Mouse (Mus musculus) MEL (cell line): ENCODE results near the gene Mef2d. TPM values are rescaled to one million over a fixed set of nuclear protein-coding genes. Genes with fewer than 3 reads are reported as not detected.

Experiments used
- DNase-seq: peaks from one replicate; pipeline ENCODE4 v3.0.0; 2011; ENCODE audit warnings: low read depth, low spot score
- H3K27ac ChIP-seq: 2 replicates; pipeline ENCODE4 v1.5.1; 2012; ENCODE audit warnings: low read depth, mild to moderate bottlenecking, control low read depth, low read length, moderate library complexity; ENCODE audit not compliant: control insufficient read depth
- H3K27me3 ChIP-seq, 2 experiments: fragments of 150-350 bp in 1 of 2; sonication (generic) in 1 of 2; 2 replicates each; pipeline ENCODE4 v1.6.1; 2012; ENCODE audit warnings: low read length in 2 of 2, mild to moderate bottlenecking in 2 of 2, improper control_type of control experiment in 1 of 2, moderate library complexity in 1 of 2; ENCODE audit not compliant: insufficient read depth in 2 of 2, control insufficient read depth in 1 of 2
- H3K36me3 ChIP-seq, 2 experiments: 2 replicates each; pipeline ENCODE4 v1.6.1; 2012 to 2014; ENCODE audit warnings: low read length in 2 of 2, improper control_type of control experiment in 1 of 2, inconsistent platforms in 1 of 2, mild to moderate bottlenecking in 1 of 2; ENCODE audit not compliant: insufficient read depth in 2 of 2, control insufficient read depth in 1 of 2
- H3K4me1 ChIP-seq, 2 experiments: fragments of 150-350 bp in 1 of 2; sonication (generic) in 1 of 2; 2 replicates each; pipeline ENCODE4 v1.6.1; 2012; ENCODE audit warnings: low read length in 2 of 2, improper control_type of control experiment in 1 of 2, mild to moderate bottlenecking in 1 of 2; ENCODE audit not compliant: insufficient read depth in 2 of 2, control insufficient read depth in 1 of 2
- H3K4me3 ChIP-seq, 2 experiments: fragments of 150-350 bp in 1 of 2; sonication (generic) in 1 of 2; 2 replicates each; pipeline ENCODE4 v1.5.1; 2012; ENCODE audit warnings: low read depth in 2 of 2, low read length in 2 of 2, mild to moderate bottlenecking in 2 of 2, moderate library complexity in 2 of 2, control low read depth in 1 of 2, improper control_type of control experiment in 1 of 2; ENCODE audit not compliant: control insufficient read depth in 1 of 2, insufficient read depth in 1 of 2
- H3K79me2 ChIP-seq: 2 replicates; pipeline ENCODE4 v1.6.1; 2012; ENCODE audit warnings: mild to moderate bottlenecking, low read length, moderate library complexity; ENCODE audit not compliant: control insufficient read depth, poor library complexity, insufficient read depth
- H3K9ac ChIP-seq: 2 replicates; pipeline ENCODE4 v1.6.1; 2012; ENCODE audit warnings: low read depth, mild to moderate bottlenecking, control low read depth, low read length, moderate library complexity; ENCODE audit not compliant: control insufficient read depth, poor library complexity, severe bottlenecking
- H3K9me3 ChIP-seq: fragments of 150-350 bp; sonication (generic); replicated peaks from 2 replicates; pipeline ENCODE4 v1.6.1; 2012; ENCODE audit warnings: mild to moderate bottlenecking, low read length, improper control_type of control experiment, moderate library complexity; ENCODE audit not compliant: insufficient read depth
- BHLHE40 ChIP-seq: IDR thresholded peaks from 2 replicates; pipeline ENCODE4 v1.6.1; 2012; ENCODE audit warnings: low read depth, mild to moderate bottlenecking, inconsistent platforms, low read length, improper control_type of control experiment, borderline replicate concordance
- CHD2 ChIP-seq: IDR thresholded peaks from 2 replicates; pipeline ENCODE4 v1.6.1; 2011; ENCODE audit warnings: low read length, improper control_type of control experiment
- EP300 ChIP-seq, 2 experiments: IDR thresholded peaks; 2 replicates each; pipeline ENCODE4 v1.6.1; 2011; ENCODE audit warnings: improper control_type of control experiment in 2 of 2, low read length in 2 of 2, low read depth in 1 of 2, mild to moderate bottlenecking in 1 of 2
- ETS1 ChIP-seq: IDR thresholded peaks from 2 replicates; pipeline ENCODE4 v1.6.1; 2012; ENCODE audit warnings: low read depth, mild to moderate bottlenecking, inconsistent platforms, low read length, improper control_type of control experiment, moderate library complexity
- GABPA ChIP-seq: IDR thresholded peaks from 2 replicates; pipeline ENCODE4 v1.6.1; 2012; ENCODE audit warnings: low read depth, mild to moderate bottlenecking, inconsistent platforms, low read length, improper control_type of control experiment, moderate library complexity
- MEF2A ChIP-seq: IDR thresholded peaks from 2 replicates; pipeline ENCODE4 v1.6.1; 2014; ENCODE audit warnings: low read depth, mild to moderate bottlenecking, inconsistent platforms, low read length, improper control_type of control experiment; ENCODE audit not compliant: poor library complexity, insufficient replicate concordance, severe bottlenecking; ENCODE audit errors: extremely low read depth
- POLR2A ChIP-seq, 2 experiments: IDR thresholded peaks; 2 replicates each; pipeline ENCODE4 v1.6.1; 2011 to 2012; ENCODE audit warnings: low read length in 2 of 2, mild to moderate bottlenecking in 2 of 2, control low read depth in 1 of 2, improper control_type of control experiment in 1 of 2, low read depth in 1 of 2, moderate library complexity in 1 of 2; ENCODE audit not compliant: control insufficient read depth in 1 of 2, insufficient read depth in 1 of 2, poor library complexity in 1 of 2
- POLR2AphosphoS5 ChIP-seq: IDR thresholded peaks from 2 replicates; pipeline ENCODE4 v1.6.1; 2012; ENCODE audit warnings: low read depth, borderline replicate concordance, mild to moderate bottlenecking, inconsistent platforms, low read length, moderate library complexity, mixed read lengths
- TCF12 ChIP-seq: IDR thresholded peaks from 2 replicates; pipeline ENCODE4 v1.6.1; 2014; ENCODE audit warnings: low read depth, mild to moderate bottlenecking, inconsistent platforms, low read length, improper control_type of control experiment, moderate library complexity
- USF2 ChIP-seq, 2 experiments: IDR thresholded peaks; 2 replicates each; pipeline ENCODE4 v1.6.1; 2011 to 2012; ENCODE audit warnings: improper control_type of control experiment in 2 of 2, low read length in 2 of 2, borderline replicate concordance in 1 of 2, inconsistent platforms in 1 of 2, low read depth in 1 of 2, mild to moderate bottlenecking in 1 of 2; ENCODE audit not compliant: insufficient read depth in 1 of 2
- ZC3H11A ChIP-seq: IDR thresholded peaks from 2 replicates; pipeline ENCODE4 v1.6.1; 2012; ENCODE audit warnings: low read depth, mild to moderate bottlenecking, inconsistent platforms, low read length, improper control_type of control experiment
- ZMIZ1 ChIP-seq: IDR thresholded peaks from 2 replicates; pipeline ENCODE4 v1.6.1; 2012; ENCODE audit warnings: low read depth, mild to moderate bottlenecking, inconsistent platforms, low read length, improper control_type of control experiment, moderate library complexity
- polyA plus RNA-seq, 2 experiments: library from polyadenylated mRNA; stranded (reverse) in 1 of 2; unstranded in 1 of 2; fragments of >175 nt in 1 of 2; fragments of >200 nt in 1 of 2; gene quantifications; 2 replicates each; pipeline versions ENCODE4 v1.2.1 to v1.2.4; 2012; ENCODE audit warnings: low replicate concordance in 2 of 2, low read depth in 1 of 2; ENCODE audit not compliant: insufficient read length in 2 of 2, insufficient read depth in 1 of 2, missing spikeins in 1 of 2
- total RNA-seq: library from RNA; depleted of rRNA; stranded (reverse); fragments of 300-350 nt; gene quantifications from 2 replicates; pipeline ENCODE4 v1.2.3, GENCODE M21; 2012

Mef2d gene
- total and polyA plus RNA-seq, 3 experiments = 16.9 to 117 (median 71.4) TPM

- Histone ChIP-seq H3K9ac (no peak overlapping the region), H3K4me3 (no peak overlapping the region), H3K79me2 (peaks cover 1% of the 10 kb centered on the region; the same call in 1 of the 2 replicates), H3K27me3 (no peaks in the 10 kb centered on the region), H3K27ac (no peak overlapping the region), H3K9me3 (no peaks in the 10 kb centered on the region), H3K4me1 (peaks cover 0 to 7% of the 10 kb centered on the region in 2 experiments; a peak in 2 of 4 replicates), H3K36me3 (peaks cover 0 to 3% of the 10 kb centered on the region in 2 experiments; a peak in 2 of 4 replicates)
- DNase-seq = no peak
- no peak for TF ChIP-seq MEF2A
- 0 out of 4 replicates have a peak, but pooled peaks of 1 of the 2 experiments have one; percentile 21 for TF ChIP-seq POLR2A (IDR thresholded peaks at IDR 0.05; ENCODE audit: control insufficient read depth in 1 of 2, insufficient read depth in 1 of 2, low read depth in 1 of 2, low read length in 2 of 2, poor library complexity in 1 of 2)
Observed at GRCm38 (mm10) chr3:88133187-88133771, 8.9 kb upstream of the Mef2d start.

DNA sequence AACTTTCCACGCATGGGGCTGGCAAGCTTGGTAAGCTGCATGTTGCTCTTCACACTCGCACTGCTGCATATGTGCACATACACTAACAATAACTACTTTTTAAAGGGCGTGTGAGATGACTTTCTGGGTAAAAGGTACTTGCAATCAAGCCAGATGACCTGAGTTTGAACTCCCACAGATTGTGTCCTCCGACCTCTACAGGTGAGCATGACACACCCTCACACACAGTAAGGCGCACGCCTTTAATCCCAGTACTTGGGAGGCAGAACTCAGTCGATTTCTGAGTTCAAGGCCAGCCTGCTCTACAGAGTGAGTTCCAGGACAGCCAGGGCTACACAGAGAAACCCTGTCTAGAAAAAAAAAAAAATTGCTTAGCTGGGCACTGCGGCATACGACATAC, 5.8 kb upstream of the Mef2d start:
- H3K9me3 ChIP-seq = no peaks in the 10 kb centered on the region
- TF ChIP-seq TCF12 = no peak
- TF ChIP-seq ETS1 = no peak
- no peak for TF ChIP-seq ZMIZ1
- no peak for TF ChIP-seq USF2 (IDR thresholded peaks at IDR 0.05; ENCODE audit: borderline replicate concordance in 1 of 2, insufficient read depth in 1 of 2, low read depth in 1 of 2, low read length in 2 of 2)
- TF ChIP-seq EP300 (IDR thresholded peaks at IDR 0.05; ENCODE audit: low read depth in 1 of 2, low read length in 2 of 2) = no peak
- TF ChIP-seq BHLHE40 = no peak
- no peak for TF ChIP-seq POLR2AphosphoS5
- no peak for TF ChIP-seq ZC3H11A
- no peak for TF ChIP-seq CHD2
- no peak for TF ChIP-seq GABPA
- TF ChIP-seq, all 39 proteins: peak for 0
- Histone ChIP-seq H3K79me2 (peaks cover 9% of the 10 kb centered on the region; the same call in 1 of the 2 replicates), H3K36me3 (peaks cover 0 to 17% of the 10 kb centered on the region in 2 experiments; a peak in 2 of 4 replicates), H3K9ac (no peak overlapping the region), H3K27ac (no peak overlapping the region), H3K4me3 (no peak overlapping the region), H3K4me1 (peaks cover 13 to 29% of the 10 kb centered on the region in 2 experiments), H3K27me3 (no peaks in the 10 kb centered on the region)
- no peak for DNase-seq
